Mouse (Mus musculus) cerebellum, adult 9-10 months (tissue): ENCODE measurements at regions not wholly inside any gene's neighbourhood (a gene's known extent, or its start where the extent isn't known, plus 50 kb on each side); places are given as distances from the start of the nearest gene placed in this dataset.

Source experiments
- DNase-seq: peaks from one replicate; pipeline ENCODE4 v3.0.0; 2022

DNA sequence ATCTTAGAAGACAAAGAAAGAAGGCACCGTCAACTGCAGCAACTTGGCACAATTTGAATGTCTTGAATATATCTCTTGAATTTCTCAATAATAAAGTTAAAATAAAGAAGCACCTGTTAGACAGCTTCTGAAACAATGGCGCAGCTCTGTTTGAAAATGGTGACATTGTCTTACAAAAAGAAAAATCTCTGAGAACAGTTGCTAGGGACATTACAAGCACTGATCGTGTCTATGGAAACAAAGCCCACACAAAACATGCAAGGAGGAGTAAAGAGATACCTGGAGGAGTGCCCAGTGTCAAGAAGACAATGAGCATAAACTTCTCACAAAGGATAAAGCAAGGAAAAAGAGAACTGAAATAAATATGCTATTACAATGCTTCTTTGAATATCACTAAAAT, 841.2 kb upstream of the Adgrl3 start:
- no peak for DNase-seq

DNA sequence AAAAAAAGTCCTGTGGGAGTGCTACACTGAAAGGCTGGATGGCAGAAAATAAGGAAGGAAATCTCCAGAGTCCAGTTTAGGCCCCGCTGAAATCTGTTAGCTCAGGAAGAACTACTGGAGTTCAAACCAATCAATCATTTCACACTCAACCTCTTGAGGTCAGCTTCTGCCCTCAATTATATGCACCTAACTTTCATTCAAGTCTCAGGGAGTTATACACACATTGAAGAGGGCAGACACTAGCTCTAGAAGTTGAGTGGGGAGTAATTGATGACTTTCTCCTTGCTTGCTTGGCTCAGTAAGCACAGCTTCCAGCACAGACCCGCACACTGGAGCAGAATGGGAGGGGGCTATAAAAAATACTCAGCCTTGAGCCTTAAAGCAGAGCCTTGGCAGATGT, 839.7 kb upstream of the Adgrl3 start:
- no peak for DNase-seq

DNA sequence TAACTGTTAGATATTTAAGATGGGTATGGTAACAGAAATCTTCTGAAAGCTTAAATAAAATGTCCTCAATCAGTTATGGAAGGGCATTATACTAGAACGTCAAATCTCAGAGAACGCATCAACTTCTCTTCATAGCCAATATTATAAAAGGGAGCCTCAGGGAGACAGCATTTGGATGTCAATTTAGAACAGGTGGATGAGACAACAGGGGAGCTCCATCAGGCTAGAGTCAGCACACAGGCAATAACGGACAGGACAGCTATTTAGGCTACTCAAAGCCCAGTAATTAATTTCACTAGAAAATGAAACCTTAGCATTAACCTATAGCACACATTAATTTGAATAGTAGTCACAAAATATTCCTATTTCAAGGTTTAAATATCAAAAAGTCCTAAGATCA, 827.5 kb upstream of the Adgrl3 start:
- peak; percentile 36 for DNase-seq

GRCm38 (mm10) chr5:80199626-80200025, 820.3 kb upstream of the Adgrl3 start:
- DNase-seq, result no peak

GRCm38 (mm10) chr5:80248530-80249122, 771.3 kb upstream of the Adgrl3 start:
- DNase-seq, result no peak

DNA sequence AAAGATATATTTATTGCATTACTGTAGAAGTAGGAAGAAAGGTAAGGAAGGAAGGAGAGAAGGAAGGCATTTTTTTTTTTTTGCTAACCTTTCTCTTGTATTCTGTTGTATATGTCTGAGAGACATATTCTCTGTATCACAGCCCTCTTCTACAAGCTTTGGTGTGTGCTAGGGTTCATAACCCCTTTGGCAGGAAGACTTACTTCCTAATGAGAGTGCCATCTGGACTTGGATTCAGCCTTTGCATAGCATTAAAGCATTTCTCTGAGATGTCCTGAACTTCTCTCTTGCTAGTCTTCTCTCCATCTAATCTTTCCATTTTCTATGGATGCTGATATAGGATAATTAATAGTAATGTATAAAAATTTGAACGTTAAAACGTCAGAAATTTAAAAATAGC, 768.0 kb upstream of the Adgrl3 start:
- DNase-seq, result no peak

DNA sequence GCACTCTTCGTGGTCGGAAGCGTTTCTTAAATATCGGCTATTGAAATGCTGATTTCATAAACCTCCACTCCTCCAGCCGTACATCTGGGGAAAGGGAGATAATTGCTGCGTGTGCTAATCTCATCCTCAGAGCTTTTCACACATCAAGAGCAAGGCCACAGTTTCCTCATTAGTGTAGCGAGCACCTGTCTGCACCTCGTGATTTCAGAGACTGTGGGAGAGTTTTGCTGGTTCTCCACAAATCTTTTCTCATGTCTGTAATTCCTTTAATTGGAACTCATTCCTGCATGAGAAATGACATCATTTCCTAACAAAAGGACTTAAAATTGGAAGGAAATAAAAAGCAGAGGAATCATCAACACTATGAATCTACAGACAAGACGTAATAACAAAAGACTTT, 764.9 kb upstream of the Adgrl3 start:
- DNase-seq, result no peak

GRCm38 (mm10) chr5:80274589-80274988, 745.3 kb upstream of the Adgrl3 start:
- no peak for DNase-seq

- DNase-seq, result no peak
Observed at GRCm38 (mm10) chr5:80275232-80275866, 744.6 kb upstream of the Adgrl3 start.
